Mouse (Mus musculus): ENCODE measurements around the gene Clic6. TPM values are rescaled to one million over a fixed set of nuclear protein-coding genes. Genes with fewer than 3 reads are reported as not detected.

The Clic6 gene
- total RNA-seq, 2 experiments from 2014 or later = not detected

DNA sequence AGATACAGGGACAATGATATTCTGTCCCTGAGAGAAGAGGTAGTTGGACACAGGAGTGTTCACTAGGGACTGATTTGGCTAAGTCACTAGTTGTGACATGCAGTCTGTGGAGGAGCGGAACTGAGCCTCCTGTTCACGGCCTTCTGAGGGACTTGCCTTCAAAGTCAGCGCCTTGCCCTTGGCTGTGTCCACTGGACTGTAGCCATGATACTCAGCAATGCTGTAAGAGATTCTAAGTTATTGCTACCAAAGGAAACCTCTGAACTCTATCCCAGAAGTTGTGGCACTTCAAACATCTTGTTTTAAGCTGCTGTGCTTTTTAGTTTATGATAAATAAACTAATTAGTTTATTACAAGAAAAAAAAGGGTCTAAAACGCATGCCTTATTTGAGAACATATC is 102.3 kb downstream of the Clic6 start:
- no peak for ATAC-seq (ENCODE audit: poor library complexity, severe bottlenecking)

Other genes with a start within 250 kb of the Clic6 start
- not detected in 2 replicates for gene Kcne2, start 193.3 kb upstream of the Clic6 start, total RNA-seq (2015)
- gene Kcne2, start 193.3 kb upstream of the Clic6 start, total RNA-seq (2017) = not detected in 2 replicates
- 68.8 and 83.8 TPM in 2 replicates for gene Smim11, start 184.4 kb upstream of the Clic6 start, total RNA-seq (2015)
- 122 and 134 TPM in 2 replicates for gene Smim11, start 184.4 kb upstream of the Clic6 start, total RNA-seq (2017)
- gene Fam243, start 164.3 kb upstream of the Clic6 start, total RNA-seq (2015) = not detected in 2 replicates
- gene Fam243, start 164.3 kb upstream of the Clic6 start, total RNA-seq (2017) = not detected in 2 replicates
- gene Kcne1, start 126.3 kb upstream of the Clic6 start, total RNA-seq (2015) = not detected in 2 replicates
- not detected in 2 replicates for gene Kcne1, start 126.3 kb upstream of the Clic6 start, total RNA-seq (2017)
- gene Rcan1, start 14.9 kb upstream of the Clic6 start, total RNA-seq (2015) = 8.6 and 8.8 TPM in 2 replicates
- gene Rcan1, start 14.9 kb upstream of the Clic6 start, total RNA-seq (2017) = 8.8 and 11.5 TPM in 2 replicates